27 mouse cellular contexts compared by ENCODE assay signal in the genomic region with DNA sequence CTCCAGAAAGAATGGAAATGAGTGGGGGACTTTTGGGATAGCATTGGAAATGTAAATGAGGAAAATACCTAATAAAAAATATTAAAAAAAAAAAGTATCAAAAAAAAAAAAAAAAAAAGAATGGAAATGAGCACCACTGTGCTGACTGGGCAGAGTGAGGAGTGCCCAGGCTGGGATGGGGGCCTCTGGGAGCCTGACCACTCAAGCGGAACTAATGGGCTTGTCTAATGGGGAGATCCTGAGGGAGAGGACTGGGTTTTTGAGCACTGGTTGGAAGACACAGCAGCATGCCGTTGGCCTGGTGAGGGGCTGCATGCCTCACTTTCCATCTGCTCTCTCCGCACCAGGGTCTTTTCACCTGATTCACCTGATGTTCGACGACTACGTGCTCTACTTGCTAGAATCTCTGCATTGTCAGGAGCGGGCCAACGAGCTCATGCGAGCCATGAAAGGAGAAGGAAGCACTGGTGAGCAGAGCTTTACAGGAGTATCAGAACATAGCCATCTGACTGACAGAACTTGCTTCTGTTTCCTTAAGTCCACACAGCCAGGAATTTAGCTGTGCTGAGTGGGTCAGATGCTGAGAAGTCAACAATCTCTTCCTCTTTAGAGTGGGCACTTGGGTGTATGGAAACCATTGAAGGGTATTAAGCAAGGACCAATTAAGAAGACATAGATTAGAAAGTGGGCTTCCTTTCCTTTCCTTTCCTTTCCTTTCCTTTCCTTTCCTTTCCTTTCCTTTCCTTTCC. TPM values are rescaled to one million over a fixed set of nuclear protein-coding genes. Genes with fewer than 3 reads are reported as not detected.
A peak's percentile ranks its signal among the peaks of the same experiment; 100 is the strongest.
DNase-seq lines count a peak whose midpoint lies in the region; ATAC-seq and TF ChIP-seq lines count a peak whose summit lies in the region.
"Had no signal": no experiment of that assay in that cellular context is flagged by ENCODE, and none has a peak within 500 bp of the region (broad histone marks: within the 10 kb centered on the region; RNA-seq: fewer than 3 reads in every experiment).

No protein-coding gene starts in this region.

- H3K36me3 ChIP-seq in hindbrain, embryonic 12.5 days, result no peaks in the 10 kb centered on the region
- H3K36me3 ChIP-seq in hindbrain, embryonic 16.5 days (ENCODE audit: control insufficient read depth, insufficient read depth, low read length), result no peaks in the 10 kb centered on the region
- no peaks in the 10 kb centered on the region for H3K36me3 ChIP-seq in kidney, adult 2 months (ENCODE audit: control insufficient read depth, insufficient read depth, low read length)
- 0 out of 2 replicates have a peak, but pooled peaks cover 2% of the 10 kb centered on the region for H3K36me3 ChIP-seq in neural tube, embryonic 11.5 days (ENCODE audit: control insufficient read depth, insufficient read depth, low read length)
- no peaks in the 10 kb centered on the region for H3K36me3 ChIP-seq in neural tube, embryonic 15.5 days
- no peaks in the 10 kb centered on the region for H3K36me3 ChIP-seq in midbrain, embryonic 14.5 days (ENCODE audit: control insufficient read depth, insufficient read depth, low read length)
- peaks cover 6% of the 10 kb centered on the region for H3K36me3 ChIP-seq in forebrain, embryonic 12.5 days (replicated peaks)
- H3K36me3 ChIP-seq: embryonic facial prominence, embryonic 15.5 days; forebrain, embryonic 15.5 days; G1E; heart, embryonic 15.5 days; limb, embryonic 10.5 days; liver, embryonic 15.5 days; neural tube, embryonic 13.5 days had no signal

- no peak overlapping the region for H3K9ac ChIP-seq in hindbrain, embryonic 12.5 days
- H3K9ac ChIP-seq in hindbrain, embryonic 16.5 days (ENCODE audit: low read depth, low read length), result no peak overlapping the region
- no peak overlapping the region for H3K9ac ChIP-seq in neural tube, embryonic 11.5 days (ENCODE audit: low read length)
- no peak overlapping the region for H3K9ac ChIP-seq in neural tube, embryonic 15.5 days (replicated peaks)
- no peak overlapping the region for H3K9ac ChIP-seq in midbrain, embryonic 14.5 days (replicated peaks; ENCODE audit: low read length)
- no peak overlapping the region for H3K9ac ChIP-seq in forebrain, embryonic 12.5 days
- H3K9ac ChIP-seq: embryonic facial prominence, embryonic 15.5 days; forebrain, embryonic 15.5 days; heart, embryonic 15.5 days; liver, embryonic 15.5 days; neural tube, embryonic 13.5 days had no signal

- H3K4me1 ChIP-seq in hindbrain, embryonic 12.5 days, result peaks cover 4% of the 10 kb centered on the region; the same call in 1 of the 2 replicates
- H3K4me1 ChIP-seq in hindbrain, embryonic 16.5 days (ENCODE audit: control insufficient read depth, insufficient read depth, low read depth, low read length), result no peaks in the 10 kb centered on the region
- H3K4me1 ChIP-seq in kidney, adult 2 months (ENCODE audit: control insufficient read depth, insufficient read depth, low read length), result no peaks in the 10 kb centered on the region
- H3K4me1 ChIP-seq in neural tube, embryonic 11.5 days (ENCODE audit: control insufficient read depth, insufficient read depth, low read length), result no peaks in the 10 kb centered on the region
- no peaks in the 10 kb centered on the region for H3K4me1 ChIP-seq in neural tube, embryonic 15.5 days
- 0 out of 2 replicates have a peak, but pooled peaks cover 3% of the 10 kb centered on the region for H3K4me1 ChIP-seq in midbrain, embryonic 14.5 days (ENCODE audit: control insufficient read depth, insufficient read depth, low read length)
- H3K4me1 ChIP-seq in forebrain, embryonic 12.5 days, result peaks cover 4% of the 10 kb centered on the region; the same call in 1 of the 2 replicates
- H3K4me1 ChIP-seq: embryonic facial prominence, embryonic 15.5 days; forebrain, embryonic 15.5 days; heart, embryonic 15.5 days; limb, embryonic 10.5 days; liver, embryonic 15.5 days had no signal

- 65% methylated on average over 9 of the region's 9 CpGs for WGBS in hindbrain, embryonic 12.5 days
- WGBS in hindbrain, embryonic 16.5 days, result 62% methylated on average over 9 of the region's 9 CpGs
- WGBS in kidney, adult 2 months, result 60% methylated on average over 9 of the region's 9 CpGs
- WGBS in neural tube, embryonic 11.5 days, result 78% methylated on average over 9 of the region's 9 CpGs
- WGBS in neural tube, embryonic 15.5 days, result 66% methylated on average over 9 of the region's 9 CpGs
- 38% methylated on average over 9 of the region's 9 CpGs for WGBS in midbrain, embryonic 14.5 days
- WGBS in forebrain, embryonic 12.5 days, result 61% methylated on average over 9 of the region's 9 CpGs

- no peak for TF ChIP-seq CTCF in kidney, adult 2 months (conservative IDR thresholded peaks at IDR 0.05; ENCODE audit: insufficient read depth, insufficient read length, low read depth, low read length)

- no peaks in the 10 kb centered on the region for H3K9me3 ChIP-seq in hindbrain, embryonic 12.5 days (replicated peaks)
- H3K9me3 ChIP-seq in hindbrain, embryonic 16.5 days (ENCODE audit: control insufficient read depth, low read length), result no peaks in the 10 kb centered on the region
- no peaks in the 10 kb centered on the region for H3K9me3 ChIP-seq in neural tube, embryonic 11.5 days (ENCODE audit: control insufficient read depth, low read length)
- H3K9me3 ChIP-seq in neural tube, embryonic 15.5 days (replicated peaks), result no peaks in the 10 kb centered on the region
- no peaks in the 10 kb centered on the region for H3K9me3 ChIP-seq in midbrain, embryonic 14.5 days (ENCODE audit: control insufficient read depth, low read length)
- H3K9me3 ChIP-seq in forebrain, embryonic 12.5 days, result no peaks in the 10 kb centered on the region
- H3K9me3 ChIP-seq: embryonic facial prominence, embryonic 15.5 days; forebrain, embryonic 15.5 days; G1E; heart, embryonic 15.5 days; limb, embryonic 10.5 days; liver, embryonic 15.5 days; neural tube, embryonic 13.5 days had no signal

- H3K27ac ChIP-seq in hindbrain, embryonic 12.5 days, result no peak overlapping the region
- H3K27ac ChIP-seq in hindbrain, embryonic 16.5 days (ENCODE audit: low read depth, low read length), result no peak overlapping the region
- H3K27ac ChIP-seq in kidney, adult 2 months (ENCODE audit: insufficient read depth, low read depth, low read length), result no peak overlapping the region
- no peak overlapping the region for H3K27ac ChIP-seq in neural tube, embryonic 11.5 days (ENCODE audit: low read depth, low read length)
- no peak overlapping the region for H3K27ac ChIP-seq in neural tube, embryonic 15.5 days (replicated peaks)
- H3K27ac ChIP-seq in midbrain, embryonic 14.5 days (replicated peaks; ENCODE audit: low read depth, low read length), result no peak overlapping the region
- no peak overlapping the region for H3K27ac ChIP-seq in forebrain, embryonic 12.5 days
- H3K27ac ChIP-seq: embryonic facial prominence, embryonic 15.5 days; forebrain, embryonic 15.5 days; heart, embryonic 15.5 days; left cerebral cortex, adult 2 months; limb, embryonic 10.5 days; liver, embryonic 15.5 days; neural tube, embryonic 13.5 days had no signal

- no peaks in the 10 kb centered on the region for H3K27me3 ChIP-seq in hindbrain, embryonic 12.5 days
- no peaks in the 10 kb centered on the region for H3K27me3 ChIP-seq in hindbrain, embryonic 16.5 days (replicated peaks; ENCODE audit: control insufficient read depth, insufficient read depth, low read length)
- H3K27me3 ChIP-seq in kidney, adult 2 months (replicated peaks; ENCODE audit: control insufficient read depth, insufficient read depth, low read length), result no peaks in the 10 kb centered on the region; the same call in 1 of the 2 replicates
- no peaks in the 10 kb centered on the region for H3K27me3 ChIP-seq in neural tube, embryonic 11.5 days (ENCODE audit: control insufficient read depth, insufficient read depth, low read length)
- no peaks in the 10 kb centered on the region for H3K27me3 ChIP-seq in neural tube, embryonic 15.5 days (replicated peaks)
- no peaks in the 10 kb centered on the region for H3K27me3 ChIP-seq in midbrain, embryonic 14.5 days (ENCODE audit: control insufficient read depth, insufficient read depth, low read length)
- no peaks in the 10 kb centered on the region for H3K27me3 ChIP-seq in forebrain, embryonic 12.5 days
- H3K27me3 ChIP-seq: CH12.LX; embryonic facial prominence, embryonic 15.5 days; forebrain, embryonic 15.5 days; heart, embryonic 15.5 days; liver, embryonic 15.5 days; neural tube, embryonic 13.5 days; Patski had no signal

- no peak overlapping the region for H3K4me2 ChIP-seq in hindbrain, embryonic 12.5 days (replicated peaks)
- H3K4me2 ChIP-seq in hindbrain, embryonic 16.5 days (ENCODE audit: low read length), result no peak overlapping the region
- H3K4me2 ChIP-seq in neural tube, embryonic 11.5 days (ENCODE audit: low read depth), result no peak overlapping the region
- no peak overlapping the region for H3K4me2 ChIP-seq in neural tube, embryonic 15.5 days
- no peak overlapping the region for H3K4me2 ChIP-seq in midbrain, embryonic 14.5 days (ENCODE audit: low read length)
- no peak overlapping the region for H3K4me2 ChIP-seq in forebrain, embryonic 12.5 days
- H3K4me2 ChIP-seq: embryonic facial prominence, embryonic 15.5 days; forebrain, embryonic 15.5 days; heart, embryonic 15.5 days; liver, embryonic 15.5 days; neural tube, embryonic 13.5 days had no signal

- peak; percentile 80 for ATAC-seq in hindbrain, embryonic 12.5 days (ENCODE audit: low FRiP score)
- no peak for ATAC-seq in hindbrain, embryonic 16.5 days
- peak; percentile 68; the same call in 1 of the 2 replicates for ATAC-seq in neural tube, embryonic 11.5 days (ENCODE audit: insufficient read depth, low FRiP score, low TSS enrichment)
- no peak for ATAC-seq in neural tube, embryonic 15.5 days (ENCODE audit: low FRiP score)
- ATAC-seq in midbrain, embryonic 14.5 days (ENCODE audit: low FRiP score, low TSS enrichment), result no peak
- no peak for ATAC-seq in forebrain, embryonic 12.5 days (ENCODE audit: low FRiP score)
- ATAC-seq: forebrain, embryonic 15.5 days; Patski had no signal

- peak; percentile 50 to 56 for DNase-seq in kidney, postnatal 4 days
- DNase-seq in kidney, adult 2 months, result no peak
- peak; percentile 44 for DNase-seq in neural tube, embryonic 11.5 days (ENCODE audit: low spot score)
- DNase-seq in midbrain, embryonic 14.5 days, result peak; percentile 59
- DNase-seq: B cell, adult 2 months; cerebellum, adult 18-20 months; cerebellum, postnatal 25 days; embryo, embryonic 11 days; heart, postnatal 4 days; liver; right cerebral cortex, adult 18-20 months; right cerebral cortex, postnatal 4 days; thymus, postnatal 14 days had no signal

- no peak for TF ChIP-seq POLR2A in kidney, adult 2 months (IDR thresholded peaks at IDR 0.05; ENCODE audit: low read depth, low read length)

- no peak overlapping the region for H3K4me3 ChIP-seq in hindbrain, embryonic 12.5 days
- H3K4me3 ChIP-seq in hindbrain, embryonic 16.5 days (ENCODE audit: low read length), result no peak overlapping the region
- no peak overlapping the region for H3K4me3 ChIP-seq in kidney, adult 2 months (ENCODE audit: insufficient read depth, low read depth, low read length)
- H3K4me3 ChIP-seq in neural tube, embryonic 11.5 days (ENCODE audit: low read depth, low read length), result no peak overlapping the region
- no peak overlapping the region for H3K4me3 ChIP-seq in neural tube, embryonic 15.5 days (replicated peaks)
- H3K4me3 ChIP-seq in midbrain, embryonic 14.5 days (replicated peaks; ENCODE audit: low read depth, low read length), result no peak overlapping the region
- H3K4me3 ChIP-seq in forebrain, embryonic 12.5 days (replicated peaks), result no peak overlapping the region
- H3K4me3 ChIP-seq: embryonic facial prominence, embryonic 15.5 days; forebrain, embryonic 15.5 days; heart, embryonic 15.5 days; left cerebral cortex, adult 2 months; limb, embryonic 10.5 days; liver, embryonic 15.5 days; neural tube, embryonic 13.5 days had no signal

RNA-seq across cellular contexts. Expression of a gene that starts 37.4 kb away (rescaled TPM):
- 42.4 and 44.9 TPM in 2 replicates for polyA plus RNA-seq in hindbrain, embryonic 12.5 days (2016; fragmentation: Nextera tagmentation; extraction: Ambion mirVana)
- 43.0 and 48.3 TPM in 2 replicates for polyA plus RNA-seq in hindbrain, embryonic 16.5 days (2015; fragmentation: Nextera tagmentation; extraction: Ambion mirVana)
- 12.2 and 13.6 TPM in 2 replicates for polyA plus RNA-seq in kidney, adult 2 months (2012; rRNA removed)
- polyA plus RNA-seq in neural tube, embryonic 11.5 days (2014; fragmentation: Nextera tagmentation; extraction: Ambion mirVana), result 31.7 and 32.9 TPM in 2 replicates
- 42.9 and 44.0 TPM in 2 replicates for polyA plus RNA-seq in neural tube, embryonic 15.5 days (2015; fragmentation: Nextera tagmentation; extraction: Ambion mirVana)
- 44.7 and 48.5 TPM in 2 replicates for polyA plus RNA-seq in midbrain, embryonic 14.5 days (2014; fragmentation: Nextera tagmentation; extraction: Ambion mirVana)
- polyA plus RNA-seq in forebrain, embryonic 12.5 days (2016; fragmentation: Nextera tagmentation; extraction: Ambion mirVana), result 31.0 and 37.0 TPM in 2 replicates

Comparison
In these comparisons a context has a peak if more than half of its experiments do, and no peak if none do; other contexts are left out.
1. ATAC-seq: peak in hindbrain, embryonic 12.5 days (single experiment) and neural tube, embryonic 11.5 days (single experiment); none in hindbrain, embryonic 16.5 days (single experiment), neural tube, embryonic 15.5 days (single experiment), midbrain, embryonic 14.5 days (single experiment) and forebrain, embryonic 12.5 days (single experiment).